Mouse (Mus musculus) duodenum, adult 2 months (tissue): ENCODE measurements around the gene Klhl12. TPM values are rescaled to one million over a fixed set of nuclear protein-coding genes. Genes with fewer than 3 reads are reported as not detected.

Source experiments
- polyA plus RNA-seq: library from polyadenylated mRNA; depleted of rRNA; stranded (reverse); fragments of >200 nt; gene quantifications from 2 replicates; pipeline ENCODE4 v1.2.3, GENCODE M21; 2012; ENCODE audit warnings: low replicate concordance; rRNA removed

Gene Klhl12
- polyA plus RNA-seq: 1.9 and 2.1 TPM in 2 replicates

DNA sequence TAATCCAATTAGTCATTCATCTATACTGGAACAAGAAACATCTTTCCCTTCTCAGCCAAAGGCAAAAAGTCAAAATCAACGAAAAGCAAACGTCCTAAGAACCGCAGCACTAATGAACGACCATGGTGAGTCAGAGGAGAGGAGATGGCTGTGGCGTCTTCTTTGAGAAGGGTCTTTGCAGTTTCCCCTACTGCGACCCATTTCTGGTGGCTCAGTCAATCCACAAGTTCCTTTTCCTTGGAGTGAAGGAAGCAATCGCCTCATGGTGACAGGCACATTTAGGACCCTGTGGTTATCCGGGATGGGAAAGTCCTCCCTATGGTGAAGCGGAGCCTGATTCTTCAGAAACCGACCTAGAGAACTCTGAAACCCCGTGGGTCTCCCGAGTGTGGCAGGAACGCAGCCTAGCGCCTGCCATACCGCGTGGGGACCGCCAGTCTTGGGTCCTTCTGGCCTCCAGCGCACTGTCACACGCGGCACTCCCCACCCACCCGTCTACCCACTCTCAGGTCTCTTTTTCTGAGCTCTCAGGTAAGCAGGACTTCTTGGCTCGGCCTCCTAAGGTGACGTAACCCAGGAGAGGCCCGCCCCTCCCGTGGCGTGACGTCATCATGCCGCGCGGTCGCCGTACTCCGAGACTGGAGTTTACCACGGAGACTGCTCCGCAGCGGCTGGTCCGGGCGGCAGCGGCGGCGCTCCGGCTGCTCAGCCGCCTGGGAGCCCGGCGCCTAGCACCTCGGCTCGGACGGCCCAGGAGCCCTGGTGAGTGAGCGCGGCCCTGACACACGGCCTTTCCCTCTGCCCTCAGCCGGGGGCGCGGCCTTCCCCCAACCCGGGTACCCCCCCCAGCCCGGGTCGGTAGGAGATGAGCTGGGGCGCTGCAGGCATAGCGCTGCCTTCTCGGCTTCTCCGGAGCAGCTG lies at the start of gene Klhl12:
Gene Klhl12 (plus strand): TSS at position 628 of the 921 bp plus-strand sequence.

GRCm38 (mm10) chr1:134415168-134415831 lies 40.0 kb upstream of the Klhl12 start, which contains the start of gene Adipor1:
TSS of gene Adipor1 (plus strand) at chr1:134415378.

DNA sequence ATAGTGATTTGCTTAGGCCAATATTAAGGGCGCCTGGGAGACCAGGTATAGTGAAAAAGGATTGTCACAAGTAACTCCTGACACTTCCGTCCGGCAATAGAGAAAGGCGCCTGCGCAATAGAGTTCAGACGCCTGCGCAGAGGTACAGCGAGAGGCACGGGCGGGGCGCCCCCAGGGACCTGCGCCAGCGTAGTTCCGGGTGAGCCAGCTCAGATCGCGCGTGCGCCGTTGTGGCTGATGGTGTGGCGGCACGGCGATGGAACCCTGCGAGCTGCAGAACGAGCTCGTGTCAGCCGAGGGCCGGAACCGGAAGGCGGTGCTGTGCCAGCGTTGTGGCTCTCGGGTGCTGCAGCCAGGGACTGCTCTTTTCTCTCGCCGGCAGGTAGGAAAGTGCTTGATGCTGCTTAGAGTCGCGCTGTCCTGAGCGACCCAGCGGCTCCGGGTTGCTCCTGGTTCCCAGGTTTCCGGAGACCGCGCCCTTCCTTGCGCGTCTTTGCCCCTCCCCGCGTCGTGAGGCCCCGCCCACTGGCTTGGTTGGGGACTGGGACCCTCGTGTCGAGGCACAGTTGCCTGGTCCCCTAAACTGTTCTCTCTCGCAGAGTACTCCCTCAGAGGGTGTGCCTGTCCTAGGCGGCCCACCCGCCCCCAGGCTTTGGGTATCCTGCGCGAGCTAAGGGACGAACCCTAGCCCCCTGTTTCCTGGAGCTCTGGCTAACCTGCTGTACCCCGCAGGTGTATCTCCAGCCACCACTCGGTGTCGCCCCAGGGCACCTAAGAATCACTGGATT lies 39.3 kb downstream of the Klhl12 start, which contains the start of gene Rabif:
Gene Rabif (plus strand): TSS at position 221 of the 788 bp plus-strand sequence.

Other genes with a start within 250 kb of the Klhl12 start
- 0.95 and 1.8 TPM in 2 replicates for gene Adora1, start 220.1 kb upstream of the Klhl12 start, polyA plus RNA-seq
- gene Myog, start 165.5 kb upstream of the Klhl12 start, polyA plus RNA-seq: not detected in 2 replicates
- gene Ppfia4, start 122.6 kb upstream of the Klhl12 start, polyA plus RNA-seq: 7.8 and 11.5 TPM in 2 replicates
- gene Tmem183a, start 93.6 kb upstream of the Klhl12 start, polyA plus RNA-seq: 83.7 and 107 TPM in 2 replicates
- not detected in 2 replicates for gene 4933406M09Rik, start 69.6 kb upstream of the Klhl12 start, polyA plus RNA-seq
- 17.3 and 43.0 TPM in 2 replicates for gene Cyb5r1, start 50.0 kb upstream of the Klhl12 start, polyA plus RNA-seq
- gene Adipor1, start 40.2 kb upstream of the Klhl12 start, polyA plus RNA-seq: 118 and 137 TPM in 2 replicates
- gene Rabif, start 39.1 kb downstream of the Klhl12 start, polyA plus RNA-seq: 5.8 and 9.4 TPM in 2 replicates
- not detected in 2 replicates for gene Mgat4e, start 94.2 kb downstream of the Klhl12 start, polyA plus RNA-seq
- gene Kdm5b, start 104.6 kb downstream of the Klhl12 start, polyA plus RNA-seq: 10.1 TPM in 2 replicates
- gene Syt2, start 191.1 kb downstream of the Klhl12 start, polyA plus RNA-seq: 0.02 and 0.23 TPM in 2 replicates